Mouse (Mus musculus) CH12.LX (cell line): ENCODE results near the gene Wrnip1. TPM values are rescaled to one million over a fixed set of nuclear protein-coding genes. Genes with fewer than 3 reads are reported as not detected.

Experiments
- DNase-seq: peaks from one replicate; pipeline ENCODE4 v3.0.0-alpha.2; 2013; ENCODE audit errors: extremely low read depth
- H3K27ac ChIP-seq: 2 replicates; pipeline ENCODE4 v1.5.1; 2012; ENCODE audit warnings: low read depth, mild to moderate bottlenecking, control low read depth, moderate library complexity; ENCODE audit not compliant: insufficient read depth
- H3K27me3 ChIP-seq: replicated peaks from 2 replicates; pipeline ENCODE3; 2012; ENCODE audit warnings: inconsistent platforms
- H3K36me3 ChIP-seq, 2 experiments: replicated peaks in 1 of 2; 2 replicates each; pipeline versions ENCODE3 to v1.6.1; 2012; ENCODE audit warnings: inconsistent platforms in 1 of 2, low read length in 1 of 2, mild to moderate bottlenecking in 1 of 2, mixed read lengths in 1 of 2, moderate library complexity in 1 of 2; ENCODE audit not compliant: control insufficient read depth in 1 of 2, insufficient read depth in 1 of 2
- H3K4me1 ChIP-seq, 2 experiments: 2 replicates each; pipeline ENCODE4 v1.6.1; 2012; ENCODE audit warnings: inconsistent platforms in 1 of 2, moderate library complexity in 1 of 2; ENCODE audit not compliant: insufficient read depth in 2 of 2, control insufficient read depth in 1 of 2
- H3K4me2 ChIP-seq: 2 replicates; pipeline ENCODE4 v1.6.1; 2012; ENCODE audit warnings: low read depth, mild to moderate bottlenecking, control low read depth; ENCODE audit not compliant: poor library complexity, insufficient read depth, severe bottlenecking
- H3K4me3 ChIP-seq, 3 experiments: fragments of 150-350 bp in 1 of 3; sonication (generic) in 1 of 3; replicated peaks in 1 of 3; 2 replicates each; pipeline versions ENCODE3 to v1.5.1; 2011 to 2012; ENCODE audit warnings: low read depth in 2 of 3, low read length in 2 of 3, mild to moderate bottlenecking in 2 of 3, moderate library complexity in 2 of 3, control low read depth in 1 of 3, improper control_type of control experiment in 1 of 3, inconsistent platforms in 1 of 3, mixed read lengths in 1 of 3; ENCODE audit not compliant: poor library complexity in 1 of 3
- H3K79me2 ChIP-seq: replicated peaks from 2 replicates; pipeline ENCODE4 v1.6.1; 2012; ENCODE audit warnings: mild to moderate bottlenecking, moderate library complexity; ENCODE audit not compliant: control insufficient read depth, poor library complexity, insufficient read depth, severe bottlenecking; ENCODE audit errors: extremely low read depth
- H3K9ac ChIP-seq: 2 replicates; pipeline ENCODE4 v1.6.1; 2012; ENCODE audit warnings: low read depth, mild to moderate bottlenecking, control low read depth, moderate library complexity; ENCODE audit not compliant: insufficient read depth
- H3K9me3 ChIP-seq: replicated peaks from 2 replicates; pipeline ENCODE3; 2012; ENCODE audit warnings: low read length, inconsistent platforms, mixed read lengths
- BHLHE40 ChIP-seq: IDR thresholded peaks from 2 replicates; pipeline ENCODE4 v1.6.1; 2011; ENCODE audit warnings: mild to moderate bottlenecking, low read depth, low read length, improper control_type of control experiment
- CHD1 ChIP-seq: IDR thresholded peaks from 2 replicates; pipeline ENCODE4 v1.6.1; 2012; ENCODE audit warnings: low read depth, low read length, improper control_type of control experiment, inconsistent platforms
- CHD2 ChIP-seq: IDR thresholded peaks from 2 replicates; pipeline ENCODE4 v1.6.1; 2011; ENCODE audit warnings: low read length, improper control_type of control experiment
- CTCF ChIP-seq, 2 experiments: IDR thresholded peaks in 1 of 2; conservative IDR thresholded peaks in 1 of 2; 2 replicates each; pipeline ENCODE4 v1.5.1; 2011 to 2012; ENCODE audit warnings: low read depth in 2 of 2, low read length in 2 of 2, improper control_type of control experiment in 1 of 2, inconsistent platforms in 1 of 2, mild to moderate bottlenecking in 1 of 2, moderate library complexity in 1 of 2
- E2F4 ChIP-seq: IDR thresholded peaks from 2 replicates; pipeline ENCODE4 v1.6.1; 2011; ENCODE audit warnings: low read depth, low read length, improper control_type of control experiment; ENCODE audit not compliant: insufficient replicate concordance
- ELF1 ChIP-seq: IDR thresholded peaks from 2 replicates; pipeline ENCODE4 v1.6.1; 2014; ENCODE audit warnings: low read depth, mild to moderate bottlenecking, inconsistent platforms, low read length, improper control_type of control experiment
- EP300 ChIP-seq: IDR thresholded peaks from 2 replicates; pipeline ENCODE4 v1.6.1; 2011; ENCODE audit warnings: low read length, improper control_type of control experiment
- ETS1 ChIP-seq: conservative IDR thresholded peaks from 2 replicates; pipeline ENCODE4 v1.6.1; 2012; ENCODE audit warnings: low read depth, mild to moderate bottlenecking, inconsistent platforms, low read length, improper control_type of control experiment, moderate library complexity
- GABPA ChIP-seq: IDR thresholded peaks from 2 replicates; pipeline ENCODE4 v1.6.1; 2012; ENCODE audit warnings: low read depth, low read length, improper control_type of control experiment, inconsistent platforms; ENCODE audit not compliant: insufficient replicate concordance
- HCFC1 ChIP-seq: IDR thresholded peaks from 2 replicates; pipeline ENCODE4 v1.6.1; 2012; ENCODE audit warnings: low read depth, mild to moderate bottlenecking, inconsistent platforms, low read length, improper control_type of control experiment
- IRF4 ChIP-seq: IDR thresholded peaks from 2 replicates; pipeline ENCODE4 v1.6.1; 2014; ENCODE audit warnings: low read depth, mild to moderate bottlenecking, inconsistent platforms, low read length, improper control_type of control experiment
- JUN ChIP-seq: IDR thresholded peaks from 2 replicates; pipeline ENCODE4 v1.6.1; 2011; ENCODE audit warnings: low read depth, mild to moderate bottlenecking, low read length, improper control_type of control experiment, moderate library complexity; ENCODE audit not compliant: insufficient read depth
- JUND ChIP-seq: conservative IDR thresholded peaks from 2 replicates; pipeline ENCODE4 v1.6.1; 2011; ENCODE audit warnings: low read depth, low read length, improper control_type of control experiment
- KAT2A ChIP-seq: IDR thresholded peaks from 2 replicates; pipeline ENCODE4 v1.6.1; 2012; ENCODE audit warnings: low read length, improper control_type of control experiment, inconsistent platforms; ENCODE audit not compliant: insufficient replicate concordance
- MAFK ChIP-seq: IDR thresholded peaks from 2 replicates; pipeline ENCODE4 v1.6.1; 2011; ENCODE audit warnings: low read length, improper control_type of control experiment; ENCODE audit not compliant: insufficient replicate concordance
- MAX ChIP-seq: IDR thresholded peaks from 2 replicates; pipeline ENCODE4 v1.6.1; 2011; ENCODE audit warnings: low read length, improper control_type of control experiment
- MAZ ChIP-seq: IDR thresholded peaks from 2 replicates; pipeline ENCODE4 v1.6.1; 2012; ENCODE audit warnings: low read depth, mild to moderate bottlenecking, inconsistent platforms, low read length, improper control_type of control experiment, moderate library complexity
- MEF2A ChIP-seq: IDR thresholded peaks from 2 replicates; pipeline ENCODE4 v1.6.1; 2014; ENCODE audit warnings: low read depth, mild to moderate bottlenecking, inconsistent platforms, low read length, improper control_type of control experiment, borderline replicate concordance
- MXI1 ChIP-seq: IDR thresholded peaks from 2 replicates; pipeline ENCODE4 v1.6.1; 2011; ENCODE audit warnings: mild to moderate bottlenecking, low read depth, low read length, improper control_type of control experiment
- MYC ChIP-seq: IDR thresholded peaks from 2 replicates; pipeline ENCODE4 v1.6.1; 2011; ENCODE audit warnings: low read depth, mild to moderate bottlenecking, improper control_type of control experiment, low read length
- NELFE ChIP-seq: IDR thresholded peaks from 2 replicates; pipeline ENCODE4 v1.6.1; 2011; ENCODE audit warnings: low read depth, low read length, improper control_type of control experiment
- NRF1 ChIP-seq: IDR thresholded peaks from 2 replicates; pipeline ENCODE4 v1.6.1; 2014; ENCODE audit warnings: low read depth, mild to moderate bottlenecking, inconsistent platforms, low read length, improper control_type of control experiment, moderate library complexity
- POLR2A ChIP-seq: IDR thresholded peaks from 2 replicates; pipeline ENCODE4 v1.6.1; 2011; ENCODE audit warnings: low read depth, mild to moderate bottlenecking, improper control_type of control experiment, low read length
- POLR2AphosphoS2 ChIP-seq: IDR thresholded peaks from 2 replicates; pipeline ENCODE4 v1.6.1; 2011; ENCODE audit warnings: low read depth, low read length, improper control_type of control experiment
- RAD21 ChIP-seq: IDR thresholded peaks from 2 replicates; pipeline ENCODE4 v1.6.1; 2011; ENCODE audit warnings: low read depth, mild to moderate bottlenecking, low read length, improper control_type of control experiment, moderate library complexity
- RCOR1 ChIP-seq: conservative IDR thresholded peaks from 2 replicates; pipeline ENCODE4 v1.6.1; 2012; ENCODE audit warnings: low read depth, mild to moderate bottlenecking, inconsistent platforms, low read length, improper control_type of control experiment
- SIN3A ChIP-seq: IDR thresholded peaks from 2 replicates; pipeline ENCODE4 v1.6.1; 2012; ENCODE audit warnings: low read length, improper control_type of control experiment, inconsistent platforms
- SMC3 ChIP-seq: IDR thresholded peaks from 2 replicates; pipeline ENCODE4 v1.6.1; 2011; ENCODE audit warnings: low read depth, low read length, improper control_type of control experiment
- TBP ChIP-seq: conservative IDR thresholded peaks from 2 replicates; pipeline ENCODE4 v1.6.1; 2011; ENCODE audit warnings: low read depth, low read length, improper control_type of control experiment
- USF2 ChIP-seq: conservative IDR thresholded peaks from 2 replicates; pipeline ENCODE4 v1.6.1; 2011; ENCODE audit warnings: low read depth, low read length, improper control_type of control experiment
- ZC3H11A ChIP-seq: IDR thresholded peaks from 2 replicates; pipeline ENCODE4 v1.6.1; 2012; ENCODE audit warnings: low read depth, mild to moderate bottlenecking, inconsistent platforms, low read length, improper control_type of control experiment
- ZKSCAN1 ChIP-seq: IDR thresholded peaks from 2 replicates; pipeline ENCODE4 v1.6.1; 2012; ENCODE audit warnings: low read depth, inconsistent platforms, low read length, improper control_type of control experiment, borderline replicate concordance
- ZMIZ1 ChIP-seq: IDR thresholded peaks from 2 replicates; pipeline ENCODE4 v1.6.1; 2012; ENCODE audit warnings: low read depth, mild to moderate bottlenecking, inconsistent platforms, low read length, improper control_type of control experiment
- dilution Hi-C: fragments of 300-500 bp; cut with MboI; formaldehyde crosslinking; loops from 2 replicates; pipeline ENCODE4 v1.14.3; 2020; ENCODE audit warnings: low sequenced_read_pairs; ENCODE audit not compliant: extremely low pct_unique_long_range_greater_than_20kb, extremely low pct_ligation_motif_present
- in situ Hi-C: fragments of 300-500 bp; cut with MboI; formaldehyde crosslinking; loops from 3 replicates; pipeline ENCODE4 v1.14.3; 2019; ENCODE audit warnings: low sequenced_read_pairs, low pct_ligation_motif_present, low pct_unique_long_range_greater_than_20kb, mixed read lengths
- polyA plus RNA-seq: library from polyadenylated mRNA; unstranded; fragments of >175 nt; gene quantifications from 2 replicates; pipeline ENCODE4 v1.2.1, GENCODE M21; 2012; ENCODE audit warnings: low read depth; ENCODE audit not compliant: insufficient read length
- total RNA-seq, 2 experiments: library from RNA; depleted of rRNA; stranded (reverse); fragments of 300-350 nt in 1 of 2; fragments of >200 nt in 1 of 2; gene quantifications; 2 replicates each; pipeline ENCODE4 v1.2.3; 2012 to 2014

Gene Wrnip1
- total and polyA plus RNA-seq, 3 experiments = 47.4 to 61.4 (median 60.5) TPM

- peaks cover 9 to 55% of the 10 kb centered on the region in 2 experiments for H3K4me1 ChIP-seq
- H3K9ac ChIP-seq = no peak overlapping the region
- TF ChIP-seq EP300 (no peak), MAFK (no peak), RAD21 (peak; percentile 28), ZMIZ1 (no peak), MEF2A (no peak), CTCF (conservative IDR thresholded peaks at IDR 0.05 in 1 of 2, IDR thresholded peaks at IDR 0.05 in 1 of 2; ENCODE audit: low read depth in 2 of 2, low read length in 2 of 2) (peak in 1 of 2 experiments; percentile 68; a peak in 2 of 4 replicates), SMC3 (peak; percentile 19), ELF1 (no peak)
- dilution Hi-C loops (no loop called here), in situ Hi-C loops (loop anchor here (25.0 kb wide), 1 partner anchor 1047 kb away; the partner anchor contains the start of gene Serpinb6c)
- H3K79me2 ChIP-seq = no peaks in the 10 kb centered on the region
- no peak overlapping the region for H3K4me2 ChIP-seq
- H3K9me3 ChIP-seq = no peaks in the 10 kb centered on the region
- H3K36me3 ChIP-seq = no peaks in the 10 kb centered on the region
- H3K27me3 ChIP-seq = no peaks in the 10 kb centered on the region
- no peak overlapping the region for H3K27ac ChIP-seq
- H3K4me3 ChIP-seq = no peak overlapping the region
- DNase-seq = no peak
Observed at GRCm38 (mm10) chr13:32865591-32865990, 63.8 kb downstream of the Wrnip1 start.

DNA sequence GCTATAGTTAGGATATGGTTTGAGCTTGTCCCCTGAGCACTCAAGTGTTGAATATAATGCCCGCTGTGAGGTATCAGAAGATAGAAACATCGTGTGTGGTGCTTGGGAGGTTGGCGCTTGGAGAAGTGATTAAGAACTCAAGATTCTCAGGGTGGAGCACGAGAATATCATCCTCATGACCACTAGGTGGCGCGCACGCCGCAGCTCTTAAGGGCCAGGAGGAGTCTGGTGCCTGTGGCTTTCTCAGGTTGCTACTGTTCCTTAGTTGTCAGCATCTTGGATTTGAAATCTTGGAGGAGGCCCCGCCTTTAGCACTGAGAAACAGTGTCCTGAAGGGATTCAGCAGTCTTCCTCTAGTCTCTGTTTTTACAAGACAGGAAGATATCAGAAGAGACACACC, 64.6 kb downstream of the Wrnip1 start:
- Histone ChIP-seq H3K4me3 (no peak overlapping the region), H3K36me3 (no peaks in the 10 kb centered on the region), H3K4me2 (peak overlapping the region; percentile 58), H3K4me1 (peaks cover 9 to 48% of the 10 kb centered on the region in 2 experiments), H3K79me2 (no peaks in the 10 kb centered on the region), H3K27ac (no peak overlapping the region), H3K9me3 (no peaks in the 10 kb centered on the region), H3K27me3 (no peaks in the 10 kb centered on the region), H3K9ac (no peak overlapping the region)
- dilution Hi-C loops = no loop called here
- DNase-seq = peak; percentile 84
- in situ Hi-C loops = loop anchor here (25.0 kb wide), 1 partner anchor 1046 kb away; the partner anchor contains the start of gene Serpinb6c
- TF ChIP-seq ZKSCAN1 (no peak), TBP (no peak), SMC3 (peak; percentile 63), BHLHE40 (0 out of 2 replicates have a peak, but pooled peaks have one; percentile 14), ZC3H11A (no peak), ETS1 (no peak), CHD1 (no peak), ZMIZ1 (no peak), POLR2A (no peak), JUND (no peak), MXI1 (no peak), MAZ (no peak), GABPA (no peak), USF2 (no peak), MEF2A (no peak), EP300 (no peak), ELF1 (no peak), RCOR1 (no peak), NELFE (no peak), CHD2 (no peak), IRF4 (no peak), NRF1 (no peak), MAX (peak; percentile 52; the same call in 1 of the 2 replicates), SIN3A (no peak), E2F4 (no peak), JUN (no peak), HCFC1 (no peak), KAT2A (no peak), POLR2AphosphoS2 (no peak), MYC (0 out of 2 replicates have a peak, but pooled peaks have one; percentile 58)
